Mouse (Mus musculus): ENCODE measurements around the gene Gm21256. TPM values are rescaled to one million over a fixed set of nuclear protein-coding genes. Genes with fewer than 3 reads are reported as not detected.
"Not testable (repeated sequence)": the region's sequence is repeated elsewhere in the genome, so short reads cannot be mapped to it uniquely, and the experiment has no call there.

The Gm21256 gene
- not detected in 2 replicates for polyA plus RNA-seq (2016; fragmentation: Nextera tagmentation; extraction: Ambion mirVana)

- not testable (repeated sequence) for H3K36me3 ChIP-seq; H3K9me3 ChIP-seq (replicated peaks); H3K27me3 ChIP-seq (ENCODE audit: low read depth, poor library complexity, severe bottlenecking); H3K4me1 ChIP-seq; DNase-seq (ENCODE audit: low spot score); H3K4me3 ChIP-seq; H3K27ac ChIP-seq
- no CpG with 5 or more reads among the region's 7 CpGs for WGBS
Observed at GRCm38 (mm10) chrY:47450660-47451059, at the start of gene Gm21256. Gene Gm21256, plus strand, starts transcription at chrY:47450960.

Other genes starting within 250 kb of the Gm21256 start
- gene Gm21170, start 240.1 kb downstream of the Gm21256 start, polyA plus RNA-seq (2016; fragmentation: Nextera tagmentation; extraction: Ambion mirVana) = not detected in 2 replicates

Measured in limb, embryonic 10.5 days (tissue).